Mouse (Mus musculus): ENCODE results near the gene Ranbp2. TPM values are rescaled to one million over a fixed set of nuclear protein-coding genes. Genes with fewer than 3 reads are reported as not detected.
A peak's percentile ranks its signal among the peaks of the same experiment; 100 is the strongest.

Gene Ranbp2
- polyA plus RNA-seq (2016; fragmentation: Nextera tagmentation; extraction: Ambion mirVana), result 33.5 and 33.6 TPM in 2 replicates

GRCm38 (mm10) chr10:58446384-58447279, at the start of gene Ranbp2:
Gene Ranbp2, plus strand, starts transcription at chr10:58446920.
- Histone ChIP-seq H3K4me3 (replicated peaks) (peak within 1 kb of the TSS; percentile 98), H3K4me2 (peak within 1 kb of the TSS; percentile 73), H3K9me3 (no peaks in the 10 kb centered on the region), H3K27me3 (no peaks in the 10 kb centered on the region), H3K9ac (peak within 1 kb of the TSS; percentile 96), H3K4me1 (peaks cover 10% of the 10 kb centered on the region), H3K27ac (peak within 1 kb of the TSS; percentile 90), H3K36me3 (replicated peaks) (no peaks in the 10 kb centered on the region)
- WGBS, result under 1% methylated on average over 70 of the region's 91 CpGs
- peak; percentile 98 for ATAC-seq (ENCODE audit: low FRiP score)

GRCm38 (mm10) chr10:58398941-58399340, 47.8 kb upstream of the Ranbp2 start:
- no peaks in the 10 kb centered on the region for H3K4me1 ChIP-seq
- ATAC-seq (ENCODE audit: low FRiP score), result no peak
- no peak overlapping the region for H3K4me3 ChIP-seq (replicated peaks)
- no peak overlapping the region for H3K4me2 ChIP-seq
- H3K9ac ChIP-seq, result no peak overlapping the region
- peaks cover 7% of the 10 kb centered on the region; the same call in 1 of the 2 replicates for H3K36me3 ChIP-seq (replicated peaks)
- no peak overlapping the region for H3K27ac ChIP-seq
- no peaks in the 10 kb centered on the region for H3K27me3 ChIP-seq
- H3K9me3 ChIP-seq, result no peaks in the 10 kb centered on the region
- 93% methylated on average over 8 of the region's 8 CpGs for WGBS

- H3K9ac ChIP-seq, result no peak overlapping the region
- no peak overlapping the region for H3K4me2 ChIP-seq
- ATAC-seq (ENCODE audit: low FRiP score), result no peak
- no peak overlapping the region for H3K27ac ChIP-seq
- WGBS, result 91% methylated on average over 3 of the region's 3 CpGs
- no peaks in the 10 kb centered on the region for H3K27me3 ChIP-seq
- H3K4me3 ChIP-seq (replicated peaks), result no peak overlapping the region
- no peaks in the 10 kb centered on the region for H3K9me3 ChIP-seq
- peaks cover 20% of the 10 kb centered on the region for H3K36me3 ChIP-seq (replicated peaks)
- no peaks in the 10 kb centered on the region for H3K4me1 ChIP-seq
These were observed 44.9 kb upstream of the Ranbp2 start for GRCm38 (mm10) chr10:58401838-58402237.

- 92% methylated on average over 6 of the region's 6 CpGs for WGBS
- H3K36me3 ChIP-seq (replicated peaks), result peaks cover 36% of the 10 kb centered on the region
- H3K4me1 ChIP-seq, result no peaks in the 10 kb centered on the region
These were observed 42.1 kb upstream of the Ranbp2 start for GRCm38 (mm10) chr10:58404639-58405038.

GRCm38 (mm10) chr10:58405285-58405948, 41.3 kb upstream of the Ranbp2 start:
- no peak for ATAC-seq (ENCODE audit: low FRiP score)
- Histone ChIP-seq H3K27me3 (no peaks in the 10 kb centered on the region), H3K9me3 (no peaks in the 10 kb centered on the region), H3K4me2 (no peak overlapping the region), H3K4me3 (replicated peaks) (no peak overlapping the region), H3K4me1 (no peaks in the 10 kb centered on the region), H3K27ac (no peak overlapping the region), H3K36me3 (replicated peaks) (peaks cover 44% of the 10 kb centered on the region), H3K9ac (no peak overlapping the region; the same call in 1 of the 2 replicates)
- WGBS, result 90% methylated on average over 4 of the region's 4 CpGs

More at GRCm38 (mm10) chr10:58404639-58405038, 42.1 kb upstream of the Ranbp2 start:
- ATAC-seq (ENCODE audit: low FRiP score), result no peak
- Histone ChIP-seq H3K4me3 (replicated peaks) (no peak overlapping the region), H3K9me3 (no peaks in the 10 kb centered on the region), H3K9ac (no peak overlapping the region), H3K27ac (no peak overlapping the region), H3K27me3 (no peaks in the 10 kb centered on the region), H3K4me2 (no peak overlapping the region)

- no peaks in the 10 kb centered on the region for H3K27me3 ChIP-seq
- H3K36me3 ChIP-seq (replicated peaks), result peaks cover 46% of the 10 kb centered on the region
- H3K9me3 ChIP-seq, result no peaks in the 10 kb centered on the region
- no peak overlapping the region for H3K4me2 ChIP-seq
- WGBS, result 94% methylated on average over 2 of the region's 2 CpGs
- H3K4me3 ChIP-seq (replicated peaks), result no peak overlapping the region
- ATAC-seq (ENCODE audit: low FRiP score), result no peak
- H3K27ac ChIP-seq, result no peak overlapping the region
- H3K9ac ChIP-seq, result no peak overlapping the region
- no peaks in the 10 kb centered on the region for H3K4me1 ChIP-seq
These were observed 40.8 kb upstream of the Ranbp2 start for GRCm38 (mm10) chr10:58405949-58406305.

- no peak overlapping the region for H3K27ac ChIP-seq
- H3K27me3 ChIP-seq, result no peaks in the 10 kb centered on the region
- no peak overlapping the region for H3K4me3 ChIP-seq (replicated peaks)
- ATAC-seq (ENCODE audit: low FRiP score), result no peak
- no peak overlapping the region for H3K4me2 ChIP-seq
- no peaks in the 10 kb centered on the region for H3K4me1 ChIP-seq
- peaks cover 59% of the 10 kb centered on the region for H3K36me3 ChIP-seq (replicated peaks)
- no peak overlapping the region for H3K9ac ChIP-seq
- H3K9me3 ChIP-seq, result no peaks in the 10 kb centered on the region
- 89% methylated on average over 4 of the region's 4 CpGs for WGBS
These were observed 34.4 kb upstream of the Ranbp2 start for GRCm38 (mm10) chr10:58412331-58412730.

GRCm38 (mm10) chr10:58412852-58413251, 33.9 kb upstream of the Ranbp2 start:
- Histone ChIP-seq H3K4me2 (no peak overlapping the region), H3K4me1 (no peaks in the 10 kb centered on the region), H3K27ac (no peak overlapping the region), H3K27me3 (no peaks in the 10 kb centered on the region), H3K36me3 (replicated peaks) (peaks cover 61% of the 10 kb centered on the region), H3K9me3 (no peaks in the 10 kb centered on the region), H3K4me3 (replicated peaks) (no peak overlapping the region), H3K9ac (no peak overlapping the region)
- no peak for ATAC-seq (ENCODE audit: low FRiP score)

- Histone ChIP-seq H3K27ac (no peak overlapping the region), H3K27me3 (no peaks in the 10 kb centered on the region), H3K4me1 (no peaks in the 10 kb centered on the region), H3K36me3 (replicated peaks) (peaks cover 43% of the 10 kb centered on the region), H3K4me3 (replicated peaks) (no peak overlapping the region), H3K4me2 (no peak overlapping the region), H3K9me3 (no peaks in the 10 kb centered on the region), H3K9ac (no peak overlapping the region)
- no peak for ATAC-seq (ENCODE audit: low FRiP score)
- 83% methylated on average over 3 of the region's 3 CpGs for WGBS
These were observed 30.0 kb upstream of the Ranbp2 start for GRCm38 (mm10) chr10:58416702-58417101.

GRCm38 (mm10) chr10:58418290-58418971, 28.3 kb upstream of the Ranbp2 start:
- ATAC-seq (ENCODE audit: low FRiP score), result no peak
- H3K4me3 ChIP-seq (replicated peaks), result no peak overlapping the region
- WGBS, result 85% methylated on average over 10 of the region's 10 CpGs
- no peaks in the 10 kb centered on the region for H3K27me3 ChIP-seq
- H3K4me2 ChIP-seq, result no peak overlapping the region
- H3K36me3 ChIP-seq (replicated peaks), result peaks cover 36% of the 10 kb centered on the region
- no peaks in the 10 kb centered on the region for H3K9me3 ChIP-seq
- no peaks in the 10 kb centered on the region for H3K4me1 ChIP-seq
- no peak overlapping the region for H3K27ac ChIP-seq
- no peak overlapping the region for H3K9ac ChIP-seq

- Histone ChIP-seq H3K4me1 (no peaks in the 10 kb centered on the region), H3K27me3 (no peaks in the 10 kb centered on the region), H3K9ac (no peak overlapping the region), H3K36me3 (replicated peaks) (peaks cover 8% of the 10 kb centered on the region), H3K9me3 (no peaks in the 10 kb centered on the region), H3K4me2 (no peak overlapping the region), H3K27ac (no peak overlapping the region), H3K4me3 (replicated peaks) (no peak overlapping the region)
- ATAC-seq (ENCODE audit: low FRiP score), result no peak
- 89% methylated on average over 2 of the region's 2 CpGs for WGBS
These were observed 18.8 kb upstream of the Ranbp2 start for GRCm38 (mm10) chr10:58427930-58428329.

- 0 out of 2 replicates have a peak, but pooled peaks have one; percentile 7 for ATAC-seq (ENCODE audit: low FRiP score)
- whole genome bisulfite sequencing, result 15% methylated on average over 9 of the region's 9 CpGs
- peaks cover 10% of the 10 kb centered on the region for H3K4me1 ChIP-seq
- H3K4me3 ChIP-seq (replicated peaks), result peak overlapping the region; percentile 98
- H3K4me2 ChIP-seq, result peak overlapping the region; percentile 63
- H3K27ac ChIP-seq, result peak overlapping the region; percentile 84
- no peaks in the 10 kb centered on the region for H3K27me3 ChIP-seq
- H3K9ac ChIP-seq, result peak overlapping the region; percentile 73
- no peaks in the 10 kb centered on the region for H3K9me3 ChIP-seq
- no peaks in the 10 kb centered on the region for H3K36me3 ChIP-seq (replicated peaks)
These were observed 870 bp upstream of the Ranbp2 start for GRCm38 (mm10) chr10:58445850-58446249.

Data from forebrain, embryonic 12.5 days (tissue).